Mouse (Mus musculus) midbrain, postnatal 0 days (tissue): Measurements from ENCODE around the gene Ap4e1. TPM values are rescaled to one million over a fixed set of nuclear protein-coding genes. Genes with fewer than 3 reads are reported as not detected.
A peak's percentile ranks its signal among the peaks of the same experiment; 100 is the strongest.

Experiments
- ATAC-seq: fragments of 200-750 bp; cut with Nextera tagmentation; 2 replicates; pipeline ENCODE4 v1.8.0; 2017; ENCODE audit warnings: moderate number of reproducible peaks, mild to moderate bottlenecking, moderate TSS enrichment, moderate library complexity; ENCODE audit not compliant: low FRiP score
- DNase-seq: peaks from one replicate; pipeline ENCODE4 v3.0.0-alpha.2; 2015; ENCODE audit warnings: low spot score
- H3K27ac ChIP-seq: fragments of 300-500 bp; sonication (generic); 2 replicates; pipeline ENCODE4 v1.5.1; 2014; ENCODE audit warnings: low read depth, mild to moderate bottlenecking, low read length, mixed read lengths
- H3K27me3 ChIP-seq: fragments of 300-500 bp; sonication (generic); 2 replicates; pipeline ENCODE4 v1.6.1; 2014; ENCODE audit warnings: low read length, control low read depth, mixed read lengths; ENCODE audit not compliant: insufficient read depth
- H3K36me3 ChIP-seq: fragments of 300-500 bp; sonication (generic); 2 replicates; pipeline ENCODE4 v1.6.1; 2014; ENCODE audit warnings: low read length, control low read depth, mixed read lengths; ENCODE audit not compliant: insufficient read depth
- H3K4me1 ChIP-seq: fragments of 300-500 bp; sonication (generic); 2 replicates; pipeline ENCODE4 v1.6.1; 2014; ENCODE audit warnings: mild to moderate bottlenecking, control low read depth, antibody characterized with exemption, low read length, mixed read lengths; ENCODE audit not compliant: insufficient read depth
- H3K4me2 ChIP-seq: fragments of 300-500 bp; sonication (generic); 2 replicates; pipeline ENCODE4 v1.6.1; 2014; ENCODE audit warnings: low read depth, mild to moderate bottlenecking, low read length, mixed read lengths; ENCODE audit not compliant: poor library complexity, severe bottlenecking
- H3K4me3 ChIP-seq: fragments of 300-500 bp; sonication (generic); 2 replicates; pipeline ENCODE4 v1.5.1; 2014; ENCODE audit warnings: low read depth, mild to moderate bottlenecking, low read length, moderate library complexity
- H3K9ac ChIP-seq: fragments of 300-500 bp; sonication (generic); replicated peaks from 2 replicates; pipeline ENCODE4 v1.6.1; 2014; ENCODE audit warnings: mild to moderate bottlenecking, low read length, moderate library complexity, mixed read lengths; ENCODE audit not compliant: poor library complexity, severe bottlenecking
- H3K9me3 ChIP-seq: fragments of 300-500 bp; sonication (generic); 2 replicates; pipeline ENCODE4 v1.6.1; 2016; ENCODE audit warnings: low read length, control low read depth
- CTCF ChIP-seq: IDR thresholded peaks from 2 replicates; pipeline ENCODE4 v1.5.1; 2016; ENCODE audit warnings: antibody characterized with exemption, mild to moderate bottlenecking
- WGBS: fragments of 180-500 bp; shearing (Covaris S2); extraction: QIAGEN DNeasy Blood & Tissue Kit; methylation state at CpG from one replicate; pipeline ENCODE4 v1.1.7; 2014; 5-methylcytosine and 5-hydroxymethylcytosine counted together
- polyA plus RNA-seq: library from polyadenylated mRNA; unstranded; fragments of >200 nt; fragmentation: Nextera tagmentation; extraction: Ambion mirVana; gene quantifications from 2 replicates; pipeline ENCODE4 v1.2.1, GENCODE M21; 2015
- total RNA-seq: library from RNA; depleted of rRNA; stranded (reverse); fragments of >200 nt; gene quantifications from 2 replicates; pipeline ENCODE4 v1.2.3, GENCODE M21; 2014

Ap4e1 gene
- total and polyA plus RNA-seq, 2 experiments from 2014 or later, result 7.0 to 13.1 TPM

DNA sequence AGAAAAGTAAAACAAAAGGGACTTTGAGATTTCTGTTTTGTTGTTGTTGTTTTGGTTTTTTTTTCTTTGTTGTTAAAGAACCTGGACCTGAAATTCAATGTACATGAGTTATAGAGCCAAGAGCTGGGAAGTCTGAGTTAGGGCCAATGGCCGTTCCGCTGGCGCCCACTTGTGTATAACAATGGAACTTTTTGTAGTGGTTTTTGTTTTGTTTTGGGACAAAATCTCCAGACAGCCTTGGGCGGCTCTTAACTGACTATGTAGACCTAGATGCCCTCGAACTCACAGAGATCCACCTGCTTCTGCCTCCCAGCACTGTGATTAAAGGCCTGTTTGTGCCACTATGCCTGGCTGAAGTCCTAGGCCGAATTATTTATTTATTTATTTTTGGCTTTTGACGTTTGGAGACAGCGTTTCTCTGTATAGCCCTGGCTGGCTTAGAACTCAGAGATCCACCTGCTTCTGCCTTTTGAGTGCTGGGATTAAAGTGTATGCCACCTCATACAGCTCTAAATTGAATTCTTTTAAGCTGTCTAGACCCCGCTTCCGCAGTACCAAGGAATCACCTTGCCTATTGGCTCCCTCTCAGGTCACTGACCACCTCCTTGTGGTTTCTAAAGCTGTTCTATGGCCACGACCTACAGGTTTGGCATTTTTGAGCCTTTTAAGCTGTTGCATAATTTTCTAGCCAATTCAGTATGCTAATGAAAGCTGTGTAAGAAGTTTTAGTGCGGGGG is 1.7 kb upstream of the Ap4e1 start:
- 0 out of 2 replicates have a peak overlapping the region, but pooled peaks have one; percentile 6 for H3K4me2 ChIP-seq
- 39% methylated on average over 12 of the region's 12 CpGs for WGBS
- H3K4me3 ChIP-seq, result no peak overlapping the region
- TF ChIP-seq CTCF, result peak; percentile 68
- H3K27me3 ChIP-seq, result no peaks in the 10 kb centered on the region
- H3K27ac ChIP-seq, result no peak overlapping the region
- no peak for ATAC-seq
- DNase-seq, result peak; percentile 56
- no peaks in the 10 kb centered on the region for H3K9me3 ChIP-seq
- H3K4me1 ChIP-seq, result no peaks in the 10 kb centered on the region
- H3K9ac ChIP-seq, result no peak overlapping the region
- 0 out of 2 replicates have a peak, but pooled peaks cover 2% of the 10 kb centered on the region for H3K36me3 ChIP-seq

DNA sequence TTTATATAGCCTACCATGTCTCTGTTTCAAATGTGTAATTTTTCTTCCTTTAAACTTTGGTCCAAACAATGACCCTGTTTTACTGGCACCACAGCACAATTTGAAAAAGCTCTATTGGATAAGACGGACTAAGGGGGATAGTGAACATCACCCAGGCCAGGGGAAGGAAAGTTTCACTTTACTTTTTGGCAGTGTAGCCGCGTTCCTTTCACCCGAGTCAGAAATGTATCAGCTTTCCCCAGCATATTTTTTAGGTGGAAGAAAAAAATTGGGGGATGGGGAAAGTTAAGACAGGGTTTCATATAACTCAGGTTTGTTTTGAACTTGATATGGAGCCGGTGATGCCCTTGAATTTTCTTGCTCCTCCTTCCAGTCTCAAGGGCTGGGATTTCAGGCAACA is 1.0 kb upstream of the Ap4e1 start:
- no peak for ATAC-seq
- no peaks in the 10 kb centered on the region for H3K4me1 ChIP-seq
- TF ChIP-seq CTCF, result no peak
- H3K9ac ChIP-seq, result no peak overlapping the region
- H3K9me3 ChIP-seq, result no peaks in the 10 kb centered on the region
- H3K36me3 ChIP-seq, result peaks cover 6% of the 10 kb centered on the region
- H3K27me3 ChIP-seq, result no peaks in the 10 kb centered on the region
- H3K27ac ChIP-seq, result no peak overlapping the region
- 83% methylated on average over 5 of the region's 5 CpGs for WGBS
- no peak for DNase-seq
- H3K4me2 ChIP-seq, result no peak overlapping the region
- no peak overlapping the region for H3K4me3 ChIP-seq

- no peaks in the 10 kb centered on the region for H3K27me3 ChIP-seq
- H3K9me3 ChIP-seq, result no peaks in the 10 kb centered on the region
- no peak overlapping the region for H3K9ac ChIP-seq
- no peak for TF ChIP-seq CTCF
- H3K4me1 ChIP-seq, result no peaks in the 10 kb centered on the region
- H3K36me3 ChIP-seq, result peaks cover 38% of the 10 kb centered on the region
- DNase-seq (no peak), ATAC-seq (no peak)
- 97% methylated on average over 9 of the region's 9 CpGs for WGBS
- no peak overlapping the region for H3K4me2 ChIP-seq
- H3K27ac ChIP-seq, result no peak overlapping the region
- H3K4me3 ChIP-seq, result no peak overlapping the region
Measured at GRCm38 (mm10) chr2:127035006-127035605, 26.6 kb downstream of the Ap4e1 start.

DNA sequence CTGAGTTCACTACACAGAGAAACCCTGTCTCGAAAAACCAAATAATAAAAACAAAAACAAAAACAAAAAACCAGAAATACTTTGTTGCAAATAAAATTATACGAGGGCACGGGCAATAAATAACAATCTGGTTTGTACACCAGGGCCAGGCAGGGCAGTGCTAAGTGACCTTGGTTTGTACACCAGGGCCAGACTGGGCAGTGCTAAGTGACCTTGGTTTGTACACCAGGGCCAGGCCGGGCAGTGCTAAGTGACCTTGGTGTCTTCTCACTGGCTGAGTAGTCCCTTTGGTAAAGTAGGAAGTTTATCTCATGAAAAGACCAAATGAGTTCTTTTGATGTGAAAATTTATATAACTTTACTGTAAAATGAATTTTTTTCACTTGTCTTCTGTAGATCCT is 28.8 kb downstream of the Ap4e1 start:
- H3K4me3 ChIP-seq, result no peak overlapping the region
- ATAC-seq (no peak), DNase-seq (no peak)
- H3K27ac ChIP-seq, result no peak overlapping the region
- H3K27me3 ChIP-seq, result no peaks in the 10 kb centered on the region
- WGBS, result 96% methylated on average over 4 of the region's 4 CpGs
- peaks cover 40% of the 10 kb centered on the region for H3K36me3 ChIP-seq
- no peaks in the 10 kb centered on the region for H3K4me1 ChIP-seq
- H3K9me3 ChIP-seq, result no peaks in the 10 kb centered on the region
- no peak overlapping the region for H3K9ac ChIP-seq
- H3K4me2 ChIP-seq, result no peak overlapping the region
- TF ChIP-seq CTCF, result no peak

GRCm38 (mm10) chr2:127061471-127061870 is 53.0 kb downstream of the Ap4e1 start:
- TF ChIP-seq CTCF, result no peak
- ATAC-seq, result no peak

DNA sequence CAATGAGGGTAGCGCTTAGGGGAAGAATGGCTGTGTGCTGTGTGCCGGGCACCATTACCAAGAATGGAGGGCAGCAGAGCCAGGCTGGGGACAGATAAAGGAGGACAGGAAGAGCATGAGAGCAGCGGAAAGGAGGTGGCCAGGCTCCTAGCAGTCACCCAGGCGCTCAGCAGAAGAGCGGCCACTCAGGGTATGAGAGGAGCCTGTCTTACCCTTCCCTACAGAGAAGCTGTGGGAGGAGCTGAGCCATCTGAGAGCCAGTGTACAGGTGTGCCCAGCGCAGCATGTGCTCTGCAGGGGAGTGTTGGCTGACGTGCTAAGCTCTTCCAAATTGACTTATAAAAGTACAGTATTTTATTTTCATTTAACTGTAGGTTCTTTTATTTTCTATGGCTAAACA is 60.3 kb downstream of the Ap4e1 start:
- H3K4me1 ChIP-seq, result peaks cover 4% of the 10 kb centered on the region; the same call in 1 of the 2 replicates
- DNase-seq, result no peak
- 83% methylated on average over 7 of the region's 7 CpGs for WGBS
- H3K27ac ChIP-seq, result no peak overlapping the region
- H3K9ac ChIP-seq, result no peak overlapping the region
- no peaks in the 10 kb centered on the region for H3K27me3 ChIP-seq
- no peaks in the 10 kb centered on the region for H3K9me3 ChIP-seq
- no peak for ATAC-seq
- H3K4me3 ChIP-seq, result no peak overlapping the region
- TF ChIP-seq CTCF, result no peak
- H3K4me2 ChIP-seq, result no peak overlapping the region
- peaks cover 11% of the 10 kb centered on the region; the same call in 1 of the 2 replicates for H3K36me3 ChIP-seq

More at GRCm38 (mm10) chr2:127061471-127061870, 53.0 kb downstream of the Ap4e1 start:
- Histone ChIP-seq H3K9me3 (no peaks in the 10 kb centered on the region), H3K27ac (no peak overlapping the region), H3K9ac (no peak overlapping the region), H3K36me3 (peaks cover 47% of the 10 kb centered on the region), H3K4me2 (no peak overlapping the region), H3K4me3 (no peak overlapping the region), H3K4me1 (no peaks in the 10 kb centered on the region), H3K27me3 (no peaks in the 10 kb centered on the region)
- 96% methylated on average over 9 of the region's 9 CpGs for WGBS
- DNase-seq, result no peak
